Mouse (Mus musculus) lung, adult 10 weeks (tissue): ENCODE data around the gene Gm4884. TPM values are rescaled to one million over a fixed set of nuclear protein-coding genes. Genes with fewer than 3 reads are reported as not detected.

Experiments used
- polyA plus RNA-seq: library from polyadenylated mRNA; stranded (reverse); fragments of 350-450 nt; fragmentation: Illumina TruSeq; extraction: RNeasy Lipid Tissue Mini Kit (QIAGEN cat#74804); gene quantifications from one replicate; pipeline ENCODE4 v1.2.3, GENCODE M21; 2014; ENCODE audit warnings: low read depth, low replicate concordance; ENCODE audit not compliant: insufficient read depth

Gene Gm4884
- polyA plus RNA-seq, result not detected

DNA sequence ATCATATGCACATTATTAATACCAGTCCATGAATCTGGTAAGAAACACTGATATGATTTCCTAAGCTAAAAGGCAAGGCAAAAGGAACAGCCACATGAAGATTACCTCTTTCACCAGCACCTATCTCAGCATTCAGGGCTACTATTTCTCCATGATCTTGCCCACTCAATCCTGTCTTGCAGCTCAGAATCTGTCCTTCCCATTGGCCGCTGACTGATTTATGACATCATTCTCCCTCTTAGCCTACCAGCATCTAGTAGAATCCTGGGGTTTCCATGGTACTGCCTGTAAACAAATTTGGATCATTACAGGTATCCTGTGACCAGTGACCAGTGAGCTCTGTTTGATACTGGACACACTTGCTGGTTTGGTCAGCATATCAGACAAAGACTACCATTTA, at the start of gene Gm4884:
TSS of gene Gm4884 (plus strand) at position 301 of the 400 bp plus-strand sequence.

GRCm38 (mm10) chr7:40987243-40987642, 45.3 kb upstream of the Gm4884 start, which contains the start of gene 4930433I11Rik:
Gene 4930433I11Rik (plus strand): TSS chr7:40987543.

Other genes starting within 250 kb of the Gm4884 start
- gene Vstm2b, start 134.4 kb upstream of the Gm4884 start, polyA plus RNA-seq, result 0.85 TPM
- gene 4930433I11Rik, start 45.2 kb upstream of the Gm4884 start, polyA plus RNA-seq, result not detected
- gene Gm5592, start 121.1 kb downstream of the Gm4884 start, polyA plus RNA-seq, result not detected